In the genomic region with DNA sequence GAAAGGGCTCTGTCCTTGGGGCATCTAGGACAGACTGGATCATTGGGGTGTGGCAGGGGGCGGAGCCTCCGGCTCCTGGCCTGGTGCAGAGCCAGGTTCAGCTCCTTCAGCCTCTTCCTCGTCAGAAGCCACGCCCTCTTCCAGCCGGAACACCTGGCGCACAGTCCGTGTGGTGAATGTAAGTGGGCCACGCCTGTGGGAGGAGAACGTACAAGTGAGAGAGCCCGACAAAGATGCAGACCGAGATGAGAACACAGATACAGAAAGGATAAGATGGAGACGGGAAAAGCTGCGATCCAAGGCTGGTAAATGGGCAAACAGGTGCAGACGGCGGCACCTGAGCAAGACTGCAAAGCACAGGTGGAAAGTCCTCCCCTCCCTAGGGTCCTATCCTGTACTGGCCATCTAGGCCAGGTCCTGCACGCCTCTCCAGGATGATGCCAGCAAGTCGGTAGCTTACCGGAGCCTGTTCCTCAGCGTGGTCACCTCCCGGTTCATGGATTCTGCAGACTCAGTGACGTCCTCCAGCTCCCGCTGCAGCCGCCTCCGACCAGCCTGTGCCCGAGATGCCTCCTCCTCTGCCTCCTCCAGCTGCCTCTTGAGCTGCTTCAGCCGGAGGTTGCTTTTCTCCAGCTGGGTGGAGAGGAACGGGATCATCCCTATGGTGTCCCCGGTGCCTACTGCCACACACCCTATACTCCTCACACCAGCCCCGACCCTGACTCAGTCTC, we compare ENCODE assay signal across 12 mouse cellular contexts. TPM values are rescaled to one million over a fixed set of nuclear protein-coding genes. Genes with fewer than 3 reads are reported as not detected.
DNase-seq lines count a peak whose midpoint lies in the region; ATAC-seq and TF ChIP-seq lines count a peak whose summit lies in the region.
"Had no signal": no experiment of that assay in that cellular context is flagged by ENCODE, and none has a peak within 500 bp of the region (broad histone marks: within the 10 kb centered on the region; RNA-seq: fewer than 3 reads in every experiment).

No protein-coding gene starts in this region.

- WGBS in midbrain, embryonic 10.5 days: 9% methylated on average over 29 of the region's 29 CpGs
- WGBS in midbrain, embryonic 13.5 days: 10% methylated on average over 29 of the region's 29 CpGs

- TF ChIP-seq POLR2A in cortical plate, adult 2 months (IDR thresholded peaks at IDR 0.05; ENCODE audit: extremely low read depth, insufficient read depth, low read length): peak; percentile 37; the same call in 1 of the 2 replicates

- H3K4me3 ChIP-seq in midbrain, embryonic 10.5 days: no peak overlapping the region
- H3K4me3 ChIP-seq in midbrain, embryonic 13.5 days (replicated peaks): no peak overlapping the region
- peak overlapping the region; percentile 31 for H3K4me3 ChIP-seq in cortical plate, adult 2 months (ENCODE audit: insufficient read depth, low read length)
- H3K4me3 ChIP-seq: heart, embryonic 15.5 days; limb, embryonic 15.5 days; neural tube, embryonic 12.5 days had no signal

- H3K27ac ChIP-seq in midbrain, embryonic 10.5 days (replicated peaks): peak overlapping the region; percentile 2; the same call in 1 of the 2 replicates
- no peak overlapping the region for H3K27ac ChIP-seq in midbrain, embryonic 13.5 days
- 0 out of 2 replicates have a peak overlapping the region, but pooled peaks have one; percentile 41 for H3K27ac ChIP-seq in cortical plate, adult 2 months (ENCODE audit: insufficient read depth, low read length)
- H3K27ac ChIP-seq: heart, embryonic 15.5 days; limb, embryonic 15.5 days; neural tube, embryonic 12.5 days had no signal

- H3K9me3 ChIP-seq in midbrain, embryonic 10.5 days (replicated peaks): no peaks in the 10 kb centered on the region
- no peaks in the 10 kb centered on the region for H3K9me3 ChIP-seq in midbrain, embryonic 13.5 days
- H3K9me3 ChIP-seq: heart, embryonic 15.5 days; limb, embryonic 15.5 days; neural tube, embryonic 12.5 days had no signal

- peaks cover 56% of the 10 kb centered on the region for H3K4me1 ChIP-seq in midbrain, embryonic 10.5 days
- H3K4me1 ChIP-seq in midbrain, embryonic 13.5 days (replicated peaks): peaks cover 38% of the 10 kb centered on the region
- no peaks in the 10 kb centered on the region for H3K4me1 ChIP-seq in cortical plate, adult 2 months (ENCODE audit: control insufficient read depth, insufficient read depth, low read length)

- peaks cover 82% of the 10 kb centered on the region for H3K27me3 ChIP-seq in midbrain, embryonic 10.5 days (ENCODE audit: low read depth, poor library complexity, severe bottlenecking)
- peaks cover 62% of the 10 kb centered on the region for H3K27me3 ChIP-seq in midbrain, embryonic 13.5 days

- no peak overlapping the region for H3K9ac ChIP-seq in midbrain, embryonic 13.5 days (replicated peaks)
- H3K9ac ChIP-seq: heart, embryonic 15.5 days; limb, embryonic 15.5 days; neural tube, embryonic 12.5 days had no signal

- intact Hi-C loops in gastrocnemius, postnatal 14 days (cut with DNase I; ENCODE audit: low total_unique reads): no loop called here

- H3K36me3 ChIP-seq in midbrain, embryonic 10.5 days: no peaks in the 10 kb centered on the region
- H3K36me3 ChIP-seq in midbrain, embryonic 13.5 days: no peaks in the 10 kb centered on the region
- H3K36me3 ChIP-seq: heart, embryonic 15.5 days; limb, embryonic 15.5 days; neural tube, embryonic 12.5 days had no signal

- H3K4me2 ChIP-seq in midbrain, embryonic 13.5 days (replicated peaks): no peak overlapping the region
- H3K4me2 ChIP-seq: heart, embryonic 15.5 days; limb, embryonic 15.5 days; neural tube, embryonic 12.5 days had no signal

- no peak for ATAC-seq in midbrain, embryonic 13.5 days
- ATAC-seq: activated CD4-positive, CD25-positive, alpha-beta regulatory T cell, adult 4 months had no signal

- no peak for DNase-seq in midbrain, embryonic 10.5 days (ENCODE audit: low spot score)
- DNase-seq in kidney, postnatal 25 days: peak; percentile 40 to 62
- peak; percentile 50 for DNase-seq in right cerebral cortex, postnatal 25 days
- DNase-seq in Muller cell, postnatal 12 days (ENCODE audit: inconsistent ontology term): no peak
- DNase-seq in natural killer cell, adult 2 months (ENCODE audit: low spot score in 2 of 2): no peak
- DNase-seq in gastrocnemius, postnatal 14 days: no peak

- TF ChIP-seq CTCF in cortical plate, adult 2 months (IDR thresholded peaks at IDR 0.05; ENCODE audit: extremely low read depth, insufficient read depth, low read length): no peak

RNA-seq across cellular contexts. Expression of gene Kcnc3, which starts 15.9 kb away (rescaled TPM):
- 1.1 and 1.2 TPM in 2 replicates for polyA plus RNA-seq in midbrain, embryonic 10.5 days (2016; fragmentation: Nextera tagmentation; extraction: Ambion mirVana)
- 3.7 and 4.4 TPM in 2 replicates for polyA plus RNA-seq in midbrain, embryonic 13.5 days (2015; fragmentation: Nextera tagmentation; extraction: Ambion mirVana)
- polyA plus RNA-seq in cortical plate, adult 2 months (2012; rRNA removed): 54.9 and 62.0 TPM in 2 replicates
- 1 to 10 TPM; 2.9 to 3.1 TPM for total RNA-seq in gastrocnemius, postnatal 14 days (2021)
- polyA plus RNA-seq: activated CD4-positive, CD25-positive, alpha-beta regulatory T cell, adult 4 months had no signal

RNA-seq across cellular contexts. Expression of gene Napsa, which starts 34.2 kb away (rescaled TPM):
- polyA plus RNA-seq in midbrain, embryonic 10.5 days (2016; fragmentation: Nextera tagmentation; extraction: Ambion mirVana): 0.36 and 0.42 TPM in 2 replicates
- polyA plus RNA-seq in midbrain, embryonic 13.5 days (2015; fragmentation: Nextera tagmentation; extraction: Ambion mirVana): 0.64 and 1.3 TPM in 2 replicates
- polyA plus RNA-seq in cortical plate, adult 2 months (2012; rRNA removed): 0.26 and 0.61 TPM in 2 replicates
- not detected for total RNA-seq in gastrocnemius, postnatal 14 days (2021)

RNA-seq across cellular contexts. Expression of gene Nr1h2, which starts 52.6 kb away (rescaled TPM):
- polyA plus RNA-seq in midbrain, embryonic 10.5 days (2016; fragmentation: Nextera tagmentation; extraction: Ambion mirVana): 82.8 and 84.2 TPM in 2 replicates
- polyA plus RNA-seq in midbrain, embryonic 13.5 days (2015; fragmentation: Nextera tagmentation; extraction: Ambion mirVana): 71.3 and 74.9 TPM in 2 replicates
- 89.5 and 89.6 TPM in 2 replicates for polyA plus RNA-seq in cortical plate, adult 2 months (2012; rRNA removed)
- total RNA-seq in gastrocnemius, postnatal 14 days (2021): 10 to 100 TPM; 28.0 to 28.2 TPM

RNA-seq across cellular contexts. Expression of gene Pold1, which starts 57.7 kb away (rescaled TPM):
- 168 and 179 TPM in 2 replicates for polyA plus RNA-seq in midbrain, embryonic 10.5 days (2016; fragmentation: Nextera tagmentation; extraction: Ambion mirVana)
- 38.7 and 40.1 TPM in 2 replicates for polyA plus RNA-seq in midbrain, embryonic 13.5 days (2015; fragmentation: Nextera tagmentation; extraction: Ambion mirVana)
- polyA plus RNA-seq in cortical plate, adult 2 months (2012; rRNA removed): 11.1 and 11.6 TPM in 2 replicates
- total RNA-seq in gastrocnemius, postnatal 14 days (2021): 1 to 10 TPM; 7.0 to 7.8 TPM

Comparison
In these comparisons a context has a peak if more than half of its experiments do, and no peak if none do; other contexts are left out.
1. DNase-seq: peak in kidney, postnatal 25 days (2 of 2) and right cerebral cortex, postnatal 25 days (single experiment); none in midbrain, embryonic 10.5 days (single experiment), Muller cell, postnatal 12 days (single experiment), natural killer cell, adult 2 months (0 of 2) and gastrocnemius, postnatal 14 days (single experiment).
2. RNA of gene Kcnc3, which starts 15.9 kb away (polyA plus RNA-seq): 54.9 to 62.0 TPM in cortical plate, adult 2 months; 3.7 to 4.4 TPM in midbrain, embryonic 13.5 days and 1.1 to 1.2 TPM in midbrain, embryonic 10.5 days; every median in the first group is over 10 times any median in the second.